Mouse (Mus musculus) Muller cell, postnatal 12 days (primary cell): ENCODE data around the gene Lxn.

Experiments used
- DNase-seq: peaks from one replicate; pipeline ENCODE4 v3.0.0-alpha.2; 2015; ENCODE audit errors: inconsistent ontology term

The Lxn gene

GRCm38 (mm10) chr3:67463450-67464372 is at the start of gene Lxn:
Lxn (minus strand) TSS chr3:67463926.
- DNase-seq = peak; percentile 81

- peak; percentile 66 for DNase-seq
Observed at GRCm38 (mm10) chr3:67512807-67513206, 49.1 kb upstream of the Lxn start.

DNA sequence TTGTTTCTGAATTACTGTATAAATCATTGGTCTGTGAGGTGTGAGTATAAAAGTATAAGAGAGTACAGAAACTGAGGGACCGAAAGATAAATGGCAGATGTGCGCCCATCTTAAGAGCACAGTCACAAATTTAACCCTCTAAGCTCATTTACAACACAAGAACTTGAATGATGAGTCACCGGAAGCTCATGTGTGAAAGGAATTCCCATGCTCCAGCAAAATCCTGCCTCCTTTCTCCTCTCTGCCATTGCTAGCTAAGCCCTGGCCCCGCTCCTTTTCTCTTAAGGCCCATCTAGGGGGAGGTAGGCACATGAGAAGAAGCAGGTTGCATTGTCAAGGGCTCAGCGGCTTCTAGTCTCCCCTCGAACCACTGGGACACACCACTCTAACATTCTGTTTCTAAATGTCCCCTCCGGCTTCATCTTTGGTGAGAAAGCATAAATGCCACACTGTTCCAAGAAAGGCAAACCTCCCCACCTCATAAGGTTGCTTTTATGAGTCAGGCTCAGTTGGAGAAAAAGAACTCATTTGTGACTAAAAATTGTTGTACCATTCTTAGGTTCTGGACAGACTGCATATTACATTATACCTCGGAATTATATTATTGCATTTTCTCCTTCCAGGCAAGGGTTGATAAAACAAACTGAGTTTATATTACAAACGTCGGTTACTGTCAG is 44.6 kb upstream of the Lxn start:
- no peak for DNase-seq

DNA sequence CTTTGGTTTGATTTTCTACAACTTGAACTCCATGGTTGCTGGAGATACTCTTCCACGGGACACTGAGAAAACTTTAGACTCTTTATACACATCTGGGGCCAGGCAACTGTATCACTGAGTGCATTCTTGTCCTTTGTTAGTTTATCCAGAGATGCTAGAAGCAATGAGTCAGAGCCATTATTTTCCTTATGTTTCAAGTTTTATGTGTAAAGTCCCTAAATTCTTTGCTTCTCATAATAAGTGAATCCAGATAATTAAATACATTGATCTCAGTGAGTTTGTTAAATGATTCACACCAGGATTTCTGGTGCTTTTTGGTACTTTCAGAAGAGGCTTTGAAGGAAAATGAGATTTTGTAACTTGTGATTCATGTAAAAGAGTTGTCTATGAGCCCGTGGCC is 41.6 kb upstream of the Lxn start:
- peak; percentile 80 for DNase-seq

- DNase-seq = no peak
Observed at GRCm38 (mm10) chr3:67503878-67504277, 40.2 kb upstream of the Lxn start.

DNA sequence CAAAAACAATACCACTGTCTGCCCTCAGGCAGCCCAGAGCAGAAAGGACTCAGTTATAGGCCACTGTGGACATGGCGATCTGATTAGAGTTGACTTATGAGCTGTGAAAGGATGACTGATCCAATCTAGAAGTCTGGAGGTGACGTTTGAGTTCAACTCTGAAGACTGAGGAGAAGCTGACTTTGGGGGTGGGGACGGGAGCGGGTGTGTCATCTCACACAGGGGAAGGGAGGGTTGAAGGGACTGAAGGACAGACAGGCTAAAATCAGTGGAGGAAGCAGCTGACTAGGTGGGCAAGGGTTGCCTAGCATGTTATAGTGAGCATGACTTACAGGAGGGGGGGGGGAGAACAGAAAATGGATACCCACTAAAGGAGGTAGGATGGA is 35.7 kb upstream of the Lxn start:
- DNase-seq = no peak

- no peak for DNase-seq
Observed at GRCm38 (mm10) chr3:67498773-67499405, 35.2 kb upstream of the Lxn start.

GRCm38 (mm10) chr3:67497998-67498397 is 34.3 kb upstream of the Lxn start:
- DNase-seq = no peak

DNA sequence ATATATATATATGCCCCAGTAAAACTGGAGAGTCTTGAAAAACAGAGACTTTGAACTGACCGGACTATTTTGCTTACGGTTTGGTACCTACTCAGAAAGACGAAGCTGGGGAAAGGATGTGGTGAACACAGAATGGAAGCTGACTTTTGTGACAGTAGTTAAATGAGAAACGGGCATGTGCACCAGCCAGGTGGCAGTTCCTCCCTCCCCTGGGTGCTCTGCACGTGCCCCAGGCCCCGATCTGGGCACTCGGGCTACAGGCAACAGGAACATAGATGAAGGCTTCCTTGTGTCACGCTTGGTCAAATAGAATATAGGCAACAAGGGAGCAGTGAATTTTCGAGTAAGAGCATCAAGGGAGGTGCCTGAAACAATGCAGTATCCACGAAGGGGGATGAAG is 32.6 kb upstream of the Lxn start:
- DNase-seq = no peak

GRCm38 (mm10) chr3:67493132-67493531 is 29.4 kb upstream of the Lxn start:
- no peak for DNase-seq

- no peak for DNase-seq
Observed at GRCm38 (mm10) chr3:67492086-67492869, 28.6 kb upstream of the Lxn start.

GRCm38 (mm10) chr3:67490156-67490555 is 26.4 kb upstream of the Lxn start:
- DNase-seq = peak; percentile 71

GRCm38 (mm10) chr3:67485233-67485632 is 21.5 kb upstream of the Lxn start:
- DNase-seq = no peak

- no peak for DNase-seq
Observed at GRCm38 (mm10) chr3:67482400-67482799, 18.7 kb upstream of the Lxn start.

DNA sequence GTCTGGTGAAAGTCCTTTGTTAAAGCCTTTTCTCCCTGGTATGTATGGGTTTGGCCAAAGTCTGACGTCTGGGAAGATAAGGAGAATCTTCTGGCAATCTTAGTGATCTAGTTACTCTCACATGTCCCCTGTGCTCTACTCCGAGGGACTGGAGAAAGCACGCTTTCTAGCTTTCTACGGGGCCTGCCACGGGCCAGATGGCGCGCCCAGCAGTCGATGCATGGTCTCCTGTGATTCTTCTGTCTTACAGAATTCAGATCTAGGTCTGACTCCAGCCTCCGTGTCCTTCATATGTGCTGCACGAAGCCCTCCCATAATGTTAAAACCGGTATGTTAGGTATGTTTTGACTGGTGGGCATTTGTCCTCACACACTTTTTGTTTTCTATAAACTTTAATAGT is 16.1 kb upstream of the Lxn start:
- no peak for DNase-seq

GRCm38 (mm10) chr3:67473438-67473837 is 9.7 kb upstream of the Lxn start:
- DNase-seq = no peak

DNA sequence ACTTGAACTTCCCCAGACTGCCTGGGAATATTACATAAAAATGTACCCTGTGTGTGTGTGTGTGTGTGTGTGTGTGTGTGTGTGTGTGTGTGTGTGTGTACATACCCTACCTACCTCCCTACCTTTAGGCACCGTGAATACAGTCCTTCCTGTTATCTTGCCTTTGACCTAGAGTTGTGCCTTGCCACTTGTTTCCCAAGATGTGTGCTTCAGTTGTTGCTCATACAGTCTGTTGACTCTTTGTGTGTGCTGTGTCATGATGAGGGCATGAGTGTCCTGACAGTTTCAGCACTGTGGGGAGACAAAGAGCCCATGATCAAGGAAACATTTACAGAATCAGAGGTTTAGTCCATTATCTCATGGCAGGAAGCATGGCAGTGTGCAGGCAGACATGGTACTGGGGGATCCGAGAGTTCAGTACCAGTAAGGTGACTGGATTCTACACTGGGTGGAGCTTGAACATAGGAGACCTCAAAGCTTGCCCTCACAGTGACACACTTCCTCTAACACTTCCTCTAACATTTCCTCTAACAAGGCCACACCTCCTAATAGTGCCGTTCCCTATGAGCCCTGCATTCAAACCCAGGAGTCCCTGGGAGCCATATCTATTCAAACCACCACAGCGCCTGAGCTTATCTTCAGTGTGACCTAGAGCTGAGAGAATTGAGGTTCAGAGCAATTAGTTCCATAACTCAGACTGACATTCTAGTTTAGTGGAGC is 7.8 kb upstream of the Lxn start:
- no peak for DNase-seq

DNA sequence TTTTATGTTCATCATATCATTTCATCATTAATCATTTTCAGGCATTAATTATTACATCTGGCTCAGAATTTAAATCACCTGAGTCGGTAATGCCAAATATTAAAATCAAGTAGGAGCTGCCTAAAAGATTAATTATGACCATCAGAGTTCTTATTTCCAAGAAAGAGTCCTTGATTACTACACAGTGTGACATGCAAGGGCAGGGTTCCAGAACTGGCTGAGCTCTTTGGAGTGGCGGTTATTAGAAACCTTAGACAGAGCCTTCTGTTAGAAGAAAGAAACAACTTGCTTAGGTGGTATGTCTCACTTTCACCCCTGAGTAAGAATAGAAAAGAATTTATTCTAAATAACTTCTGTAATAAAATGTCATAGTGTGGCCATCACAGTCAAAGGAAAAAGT is 3.6 kb upstream of the Lxn start:
- DNase-seq = no peak

DNA sequence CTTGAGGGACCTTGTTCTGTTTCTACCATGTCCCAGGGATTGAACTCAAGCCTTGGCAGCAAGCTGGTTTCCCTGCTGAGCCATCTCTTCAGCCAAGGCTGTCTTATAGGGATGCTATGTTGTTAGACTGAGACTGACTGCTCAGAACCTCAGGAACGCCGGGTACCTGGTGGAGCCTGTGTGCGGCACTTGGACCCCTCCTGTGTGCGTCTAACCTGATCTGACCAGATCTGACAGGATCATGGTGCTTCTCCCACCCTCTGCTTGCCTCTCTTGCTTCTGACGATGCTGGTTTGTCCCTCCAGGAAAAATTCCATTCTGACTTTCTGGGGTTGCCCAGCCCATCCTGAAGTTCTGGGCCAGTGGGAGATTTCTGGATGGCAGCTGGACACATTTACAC is 2.9 kb upstream of the Lxn start:
- DNase-seq = no peak

DNA sequence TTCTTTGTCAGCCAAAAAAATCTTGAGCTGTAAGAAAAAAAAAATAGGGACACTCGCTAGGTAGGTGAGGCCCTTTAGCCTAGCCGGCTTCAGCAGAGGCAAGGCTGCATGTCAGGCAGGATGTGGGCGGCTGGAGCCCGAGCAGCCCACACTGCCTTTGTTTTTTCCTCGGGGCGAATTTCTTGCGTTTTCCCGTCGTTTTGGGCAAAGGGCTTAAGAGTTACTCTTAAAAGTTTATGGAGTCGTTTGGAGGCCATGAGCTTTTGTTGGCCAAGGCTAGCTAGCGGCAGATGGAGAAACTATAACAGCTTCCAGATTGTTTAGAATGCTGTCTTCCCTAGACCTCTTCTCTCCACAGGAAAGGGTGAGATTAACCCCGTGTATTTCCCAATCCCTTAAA is 725 bp downstream of the Lxn start:
- peak; percentile 20 for DNase-seq

GRCm38 (mm10) chr3:67462578-67462977 is 1.1 kb downstream of the Lxn start:
- no peak for DNase-seq
